8 mouse cellular contexts compared by ENCODE assay signal in genomic region chr14:20891941-20892402, GRCm38 (mm10). TPM values are rescaled to one million over a fixed set of nuclear protein-coding genes. Genes with fewer than 3 reads are reported as not detected.
DNase-seq lines count a peak whose midpoint lies in the region; TF ChIP-seq lines count a peak whose summit lies in the region.

No protein-coding gene starts in this region.

- TF ChIP-seq POLR2A in small intestine, adult 2 months (IDR thresholded peaks at IDR 0.05; ENCODE audit: low read depth, low read length): no peak

- peaks cover 14% of the 10 kb centered on the region for H3K4me1 ChIP-seq in heart, embryonic 10.5 days
- no peaks in the 10 kb centered on the region; the same call in 1 of the 2 replicates for H3K4me1 ChIP-seq in small intestine, adult 2 months (ENCODE audit: control insufficient read depth, insufficient read depth, insufficient read length, low read length)

- H3K9me3 ChIP-seq in heart, embryonic 10.5 days: no peaks in the 10 kb centered on the region

- no peak overlapping the region for H3K4me3 ChIP-seq in heart, embryonic 10.5 days
- H3K4me3 ChIP-seq in small intestine, adult 2 months (ENCODE audit: low read depth, low read length): no peak overlapping the region

- DNase-seq in cerebellum, postnatal 10 days: peak; percentile 16 to 23
- no peak for DNase-seq in cerebellum, adult 11-12 months
- peak; percentile 75 for DNase-seq in embryo, embryonic 10.5 days (ENCODE audit: low spot score)
- no peak for DNase-seq in heart, embryonic 10.5 days (ENCODE audit: low spot score)
- peak; percentile 40 for DNase-seq in layer of hippocampus, adult 9-10 months (ENCODE audit: low spot score)
- peak; percentile 69 for DNase-seq in lung, postnatal 25 days (ENCODE audit: low spot score)
- DNase-seq in thymus, postnatal 25 days: no peak

- H3K27me3 ChIP-seq in heart, embryonic 10.5 days (ENCODE audit: insufficient read depth, poor library complexity, severe bottlenecking): no peaks in the 10 kb centered on the region
- H3K27me3 ChIP-seq in small intestine, adult 2 months (ENCODE audit: control insufficient read depth, insufficient read depth, low read length): no peaks in the 10 kb centered on the region

- H3K27ac ChIP-seq in heart, embryonic 10.5 days: peak overlapping the region; percentile 47; the same call in 1 of the 2 replicates
- peak overlapping the region; percentile 43; the same call in 1 of the 2 replicates for H3K27ac ChIP-seq in small intestine, adult 2 months (ENCODE audit: insufficient read depth, low read depth, low read length)

- no peak for TF ChIP-seq CTCF in small intestine, adult 2 months (IDR thresholded peaks at IDR 0.05; ENCODE audit: extremely low read depth, insufficient read length, insufficient replicate concordance, low read depth, low read length)

- 43% methylated on average over 9 of the region's 9 CpGs for WGBS in heart, embryonic 10.5 days
- 39% methylated on average over 9 of the region's 9 CpGs for WGBS in small intestine, adult 2 months

- no peaks in the 10 kb centered on the region for H3K36me3 ChIP-seq in heart, embryonic 10.5 days
- H3K36me3 ChIP-seq in small intestine, adult 2 months (ENCODE audit: control insufficient read depth, insufficient read depth, low read length): no peaks in the 10 kb centered on the region

RNA-seq across cellular contexts. Expression of gene Vcl, which starts 37.2 kb away (rescaled TPM):
- 68.9 and 94.1 TPM in 2 replicates for polyA plus RNA-seq in heart, embryonic 10.5 days (2016; fragmentation: Nextera tagmentation; extraction: Ambion mirVana)
- polyA plus RNA-seq in small intestine, adult 2 months (2012; rRNA removed): 10.7 and 18.5 TPM in 2 replicates

RNA-seq across cellular contexts. Expression of gene Plau, which starts 55.5 kb away (rescaled TPM):
- 0.23 and 0.30 TPM in 2 replicates for polyA plus RNA-seq in heart, embryonic 10.5 days (2016; fragmentation: Nextera tagmentation; extraction: Ambion mirVana)
- polyA plus RNA-seq in small intestine, adult 2 months (2012; rRNA removed): 3.1 and 3.8 TPM in 2 replicates

Comparison
In these comparisons a context has a peak if more than half of its experiments do, and no peak if none do; other contexts are left out.
1. DNase-seq: peak in cerebellum, postnatal 10 days (2 of 2), embryo, embryonic 10.5 days (single experiment), layer of hippocampus, adult 9-10 months (single experiment) and lung, postnatal 25 days (single experiment); none in cerebellum, adult 11-12 months (single experiment), heart, embryonic 10.5 days (single experiment) and thymus, postnatal 25 days (single experiment).